Mouse (Mus musculus) heart, embryonic 11.5 days (tissue): ENCODE measurements at regions not wholly inside any gene's neighbourhood (a gene's known extent, or its start where the extent isn't known, plus 50 kb on each side); places are given as distances from the start of the nearest gene placed in this dataset.
A peak's percentile ranks its signal among the peaks of the same experiment; 100 is the strongest.

Source experiments
- ATAC-seq: fragments of 200-750 bp; cut with Nextera tagmentation; replicated peaks from 2 replicates; pipeline ENCODE4 v1.8.0; 2017; ENCODE audit warnings: moderate library complexity; ENCODE audit not compliant: insufficient number of reproducible peaks, low FRiP score, low TSS enrichment
- H3K27ac ChIP-seq: fragments of 300-500 bp; sonication (generic); 2 replicates; pipeline ENCODE4 v1.5.1; 2014; ENCODE audit warnings: mild to moderate bottlenecking, low read depth, low read length
- H3K27me3 ChIP-seq: fragments of 300-500 bp; sonication (generic); 2 replicates; pipeline ENCODE4 v1.6.1; 2014; ENCODE audit warnings: mild to moderate bottlenecking, low read length, mixed read lengths; ENCODE audit not compliant: control insufficient read depth, insufficient read depth
- H3K36me3 ChIP-seq: fragments of 300-500 bp; sonication (generic); 2 replicates; pipeline ENCODE4 v1.6.1; 2014; ENCODE audit warnings: mild to moderate bottlenecking, low read length, moderate library complexity, mixed read lengths; ENCODE audit not compliant: control insufficient read depth, insufficient read depth
- H3K4me1 ChIP-seq: fragments of 300-500 bp; sonication (generic); 2 replicates; pipeline ENCODE4 v1.6.1; 2014; ENCODE audit warnings: low read length; ENCODE audit not compliant: control insufficient read depth, insufficient read depth
- H3K4me2 ChIP-seq: fragments of 300-500 bp; sonication (generic); 2 replicates; pipeline ENCODE4 v1.6.1; 2014; ENCODE audit warnings: mild to moderate bottlenecking, moderate library complexity
- H3K4me3 ChIP-seq: fragments of 300-500 bp; sonication (generic); 2 replicates; pipeline ENCODE4 v1.5.1; 2014; ENCODE audit warnings: low read depth, low read length
- H3K9ac ChIP-seq: fragments of 300-500 bp; sonication (generic); 2 replicates; pipeline ENCODE4 v1.6.1; 2014; ENCODE audit warnings: mild to moderate bottlenecking, low read depth, low read length, moderate library complexity
- H3K9me3 ChIP-seq: fragments of 300-500 bp; sonication (generic); replicated peaks from 2 replicates; pipeline ENCODE4 v1.6.1; 2016; ENCODE audit warnings: low read length; ENCODE audit not compliant: control insufficient read depth
- WGBS: fragments of 180-500 bp; shearing (Covaris S2); extraction: QIAGEN DNeasy Blood & Tissue Kit; methylation state at CpG from one replicate; pipeline ENCODE4 v1.1.7; 2014; ENCODE audit not compliant: insufficient replicate concordance; 5-methylcytosine and 5-hydroxymethylcytosine counted together

- Histone ChIP-seq H3K4me2 (no peak overlapping the region), H3K27ac (no peak overlapping the region), H3K4me3 (no peak overlapping the region), H3K9ac (no peak overlapping the region), H3K4me1 (no peaks in the 10 kb centered on the region), H3K9me3 (no peaks in the 10 kb centered on the region), H3K27me3 (no peaks in the 10 kb centered on the region), H3K36me3 (no peaks in the 10 kb centered on the region)
- no peak for ATAC-seq
- WGBS, result 42% methylated on average over 1 of the region's 1 CpGs
Measured at GRCm38 (mm10) chr14:72148886-72149285, 342.8 kb downstream of the Gm9195 start.

GRCm38 (mm10) chr14:72146381-72146780, 345.3 kb downstream of the Gm9195 start:
- Histone ChIP-seq H3K4me3 (no peak overlapping the region), H3K9me3 (no peaks in the 10 kb centered on the region), H3K4me2 (no peak overlapping the region), H3K36me3 (no peaks in the 10 kb centered on the region), H3K4me1 (no peaks in the 10 kb centered on the region), H3K27ac (no peak overlapping the region), H3K9ac (no peak overlapping the region), H3K27me3 (peaks cover 4% of the 10 kb centered on the region; the same call in 1 of the 2 replicates)
- 55% methylated on average over 2 of the region's 2 CpGs for WGBS
- no peak for ATAC-seq

GRCm38 (mm10) chr14:72142883-72143487, 348.7 kb downstream of the Gm9195 start:
- Histone ChIP-seq H3K27me3 (peaks cover 4% of the 10 kb centered on the region; the same call in 1 of the 2 replicates), H3K9me3 (no peaks in the 10 kb centered on the region), H3K27ac (no peak overlapping the region), H3K4me1 (no peaks in the 10 kb centered on the region), H3K36me3 (no peaks in the 10 kb centered on the region), H3K9ac (no peak overlapping the region), H3K4me3 (no peak overlapping the region), H3K4me2 (0 out of 2 replicates have a peak overlapping the region, but pooled peaks have one; percentile 9)
- 9% methylated on average over 6 of the region's 6 CpGs for WGBS
- ATAC-seq, result peak; percentile 46; the same call in 1 of the 2 replicates

- ATAC-seq, result no peak
- no peaks in the 10 kb centered on the region for H3K36me3 ChIP-seq
- no peak overlapping the region for H3K4me3 ChIP-seq
- H3K4me1 ChIP-seq, result no peaks in the 10 kb centered on the region
- no peak overlapping the region for H3K9ac ChIP-seq
- WGBS, result 77% methylated on average over 4 of the region's 4 CpGs
- no peak overlapping the region for H3K27ac ChIP-seq
- H3K9me3 ChIP-seq, result no peaks in the 10 kb centered on the region
- no peak overlapping the region for H3K4me2 ChIP-seq
- peaks cover 4% of the 10 kb centered on the region; the same call in 1 of the 2 replicates for H3K27me3 ChIP-seq
Measured at GRCm38 (mm10) chr14:72141136-72141535, 350.5 kb downstream of the Gm9195 start.

GRCm38 (mm10) chr14:72130149-72130548, 361.5 kb downstream of the Gm9195 start:
- H3K4me1 ChIP-seq, result no peaks in the 10 kb centered on the region
- ATAC-seq, result no peak
- H3K36me3 ChIP-seq, result no peaks in the 10 kb centered on the region
- no peaks in the 10 kb centered on the region for H3K9me3 ChIP-seq
- H3K27ac ChIP-seq, result no peak overlapping the region
- WGBS, result 71% methylated on average over 4 of the region's 4 CpGs
- no peak overlapping the region for H3K4me3 ChIP-seq
- no peak overlapping the region for H3K4me2 ChIP-seq
- no peaks in the 10 kb centered on the region for H3K27me3 ChIP-seq
- H3K9ac ChIP-seq, result no peak overlapping the region

DNA sequence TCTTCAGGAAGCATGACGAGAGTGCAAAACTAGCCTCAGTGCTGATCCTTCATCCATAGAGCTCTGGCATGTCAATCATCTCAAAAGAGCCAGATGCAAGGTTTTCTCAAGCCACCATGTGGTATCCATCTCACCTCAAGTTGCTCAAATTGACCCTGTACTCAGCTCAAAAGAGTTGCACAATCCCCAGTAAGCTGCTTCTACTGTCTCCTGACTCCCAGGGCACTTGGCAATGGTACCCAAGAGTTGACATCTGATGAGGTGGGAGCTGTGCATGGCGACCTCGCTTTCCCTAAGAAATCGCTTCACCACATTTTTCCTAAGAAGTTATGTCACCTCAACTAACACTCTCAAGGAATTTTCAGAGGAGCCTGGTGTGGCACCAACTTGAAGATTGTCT, 369.9 kb downstream of the Gm9195 start:
- ATAC-seq, result no peak
- Histone ChIP-seq H3K4me3 (no peak overlapping the region), H3K36me3 (no peaks in the 10 kb centered on the region), H3K9ac (no peak overlapping the region), H3K4me2 (no peak overlapping the region), H3K27ac (no peak overlapping the region), H3K27me3 (no peaks in the 10 kb centered on the region), H3K9me3 (no peaks in the 10 kb centered on the region), H3K4me1 (no peaks in the 10 kb centered on the region)
- WGBS, result 86% methylated on average over 4 of the region's 4 CpGs

GRCm38 (mm10) chr14:72121006-72121405, 370.6 kb downstream of the Gm9195 start:
- Histone ChIP-seq H3K4me2 (no peak overlapping the region), H3K4me3 (no peak overlapping the region), H3K4me1 (no peaks in the 10 kb centered on the region), H3K9ac (no peak overlapping the region), H3K27me3 (no peaks in the 10 kb centered on the region), H3K36me3 (no peaks in the 10 kb centered on the region), H3K9me3 (no peaks in the 10 kb centered on the region), H3K27ac (no peak overlapping the region)
- no peak for ATAC-seq
- WGBS, result 13% methylated on average over 1 of the region's 1 CpGs

- no peaks in the 10 kb centered on the region for H3K9me3 ChIP-seq
- WGBS, result 73% methylated on average over 4 of the region's 4 CpGs
- no peak overlapping the region for H3K27ac ChIP-seq
- H3K4me2 ChIP-seq, result no peak overlapping the region
- ATAC-seq, result no peak
- H3K27me3 ChIP-seq, result no peaks in the 10 kb centered on the region
- H3K9ac ChIP-seq, result no peak overlapping the region
- no peaks in the 10 kb centered on the region for H3K4me1 ChIP-seq
- H3K36me3 ChIP-seq, result no peaks in the 10 kb centered on the region
- H3K4me3 ChIP-seq, result no peak overlapping the region
Measured at GRCm38 (mm10) chr14:72116842-72117241, 374.8 kb downstream of the Gm9195 start.

GRCm38 (mm10) chr14:72113377-72113993, 378.2 kb downstream of the Gm9195 start:
- Histone ChIP-seq H3K27ac (no peak overlapping the region), H3K27me3 (no peaks in the 10 kb centered on the region), H3K4me2 (no peak overlapping the region), H3K4me3 (no peak overlapping the region), H3K9ac (no peak overlapping the region), H3K4me1 (no peaks in the 10 kb centered on the region), H3K9me3 (no peaks in the 10 kb centered on the region), H3K36me3 (no peaks in the 10 kb centered on the region)
- no peak for ATAC-seq
- WGBS, result 40% methylated on average over 8 of the region's 8 CpGs
